Mouse (Mus musculus) heart, postnatal 36 days (tissue): ENCODE data around the gene Spred1. TPM values are rescaled to one million over a fixed set of nuclear protein-coding genes. Genes with fewer than 3 reads are reported as not detected.

Source experiments
- DNase-seq, 2 experiments: peaks; one replicate each; pipeline ENCODE4 v3.0.0; 2021 to 2022
- intact Hi-C: fragments of 180-260 bp; cut with DNase I; formaldehyde crosslinking; loops from one replicate; pipeline ENCODE4 v1.15.1; 2025
- total RNA-seq, 2 experiments: library from RNA; stranded (reverse); gene quantifications; 2 replicates each; pipeline ENCODE4 v1.2.3; 2021

Spred1 gene
- 10 to 100 TPM; 15.7 to 16.6 TPM for total RNA-seq

- peak; percentile 49 to 61 for DNase-seq
- intact Hi-C loops = loop anchor here (2.0 to 5.0 kb wide), 4 partner anchors 103 to 221 kb away; partner anchors contain the start of gene Fam98b
Measured at GRCm38 (mm10) chr2:117121212-117121983, at the start of gene Spred1. Spred1 (plus strand) TSS chr2:117121374.

- intact Hi-C loops = no loop called here
- DNase-seq = no peak
Measured at GRCm38 (mm10) chr2:117071596-117071995, 49.6 kb upstream of the Spred1 start.

- no peak for DNase-seq
- intact Hi-C loops = no loop called here
Measured at GRCm38 (mm10) chr2:117078711-117079110, 42.5 kb upstream of the Spred1 start.

- intact Hi-C loops = no loop called here
- DNase-seq = no peak
Measured at GRCm38 (mm10) chr2:117079621-117080020, 41.6 kb upstream of the Spred1 start.

GRCm38 (mm10) chr2:117086002-117086765, 35.0 kb upstream of the Spred1 start:
- intact Hi-C loops = no loop called here
- no peak for DNase-seq

- DNase-seq = no peak
- intact Hi-C loops = no loop called here
Measured at GRCm38 (mm10) chr2:117086766-117087457, 34.3 kb upstream of the Spred1 start.

- no peak for DNase-seq
- intact Hi-C loops = no loop called here
Measured at GRCm38 (mm10) chr2:117087458-117087820, 33.7 kb upstream of the Spred1 start.

- no peak for DNase-seq
- intact Hi-C loops = no loop called here
Measured at GRCm38 (mm10) chr2:117089482-117089881, 31.7 kb upstream of the Spred1 start.

- intact Hi-C loops = loop anchor here (5.0 kb wide), 1 partner anchor 73 kb away; no protein-coding TSS in a partner anchor
- DNase-seq = no peak
Measured at GRCm38 (mm10) chr2:117090061-117090460, 31.1 kb upstream of the Spred1 start.

GRCm38 (mm10) chr2:117092946-117093401, 28.2 kb upstream of the Spred1 start:
- intact Hi-C loops = loop anchor here (5.0 kb wide), 1 partner anchor 76 kb away; no protein-coding TSS in a partner anchor
- DNase-seq = no peak

GRCm38 (mm10) chr2:117095491-117095890, 25.7 kb upstream of the Spred1 start:
- intact Hi-C loops = no loop called here
- no peak for DNase-seq

- DNase-seq = no peak
- intact Hi-C loops = no loop called here
Measured at GRCm38 (mm10) chr2:117097305-117097704, 23.9 kb upstream of the Spred1 start.

- DNase-seq = no peak
- intact Hi-C loops = no loop called here
Measured at GRCm38 (mm10) chr2:117099316-117099715, 21.9 kb upstream of the Spred1 start.

GRCm38 (mm10) chr2:117103461-117103860, 17.7 kb upstream of the Spred1 start:
- DNase-seq = no peak
- intact Hi-C loops = no loop called here

GRCm38 (mm10) chr2:117105407-117105806, 15.8 kb upstream of the Spred1 start:
- intact Hi-C loops = no loop called here
- DNase-seq = no peak

GRCm38 (mm10) chr2:117108059-117108458, 13.1 kb upstream of the Spred1 start:
- intact Hi-C loops = loop anchor here (2.0 kb wide), 1 partner anchor 85 kb away; no protein-coding TSS in a partner anchor
- DNase-seq = no peak

- intact Hi-C loops = loop anchor here (2.0 kb wide), 1 partner anchor 86 kb away; no protein-coding TSS in a partner anchor
- DNase-seq = peak; percentile 33 to 49
Measured at GRCm38 (mm10) chr2:117109296-117109695, 11.9 kb upstream of the Spred1 start.

- intact Hi-C loops = no loop called here
- DNase-seq = no peak
Measured at GRCm38 (mm10) chr2:117110355-117110866, 10.8 kb upstream of the Spred1 start.

GRCm38 (mm10) chr2:117113262-117113661, 7.9 kb upstream of the Spred1 start:
- DNase-seq = no peak
- intact Hi-C loops = no loop called here

GRCm38 (mm10) chr2:117113762-117114161, 7.4 kb upstream of the Spred1 start:
- intact Hi-C loops = no loop called here

GRCm38 (mm10) chr2:117118516-117118915, 2.7 kb upstream of the Spred1 start:
- no peak for DNase-seq

More at GRCm38 (mm10) chr2:117113762-117114161, 7.4 kb upstream of the Spred1 start:
- DNase-seq = no peak

More at GRCm38 (mm10) chr2:117118516-117118915, 2.7 kb upstream of the Spred1 start:
- intact Hi-C loops = no loop called here
